9 mouse cellular contexts compared by ENCODE assay signal in genomic region chr17:25835816-25836215, GRCm38 (mm10). TPM values are rescaled to one million over a fixed set of nuclear protein-coding genes. Genes with fewer than 3 reads are reported as not detected.
DNase-seq lines count a peak whose midpoint lies in the region; ATAC-seq and TF ChIP-seq lines count a peak whose summit lies in the region.
"Had no signal": no experiment of that assay in that cellular context is flagged by ENCODE, and none has a peak within 500 bp of the region (broad histone marks: within the 10 kb centered on the region; RNA-seq: fewer than 3 reads in every experiment).

No protein-coding gene starts in this region.

- no peak for DNase-seq in heart, embryonic 10.5 days (ENCODE audit: low spot score)
- no peak for DNase-seq in heart, postnatal 25 days (ENCODE audit: low spot score)
- no peak for DNase-seq in G1E (ENCODE audit: low spot score)
- DNase-seq in thymus, postnatal 14 days = no peak
- no peak for DNase-seq in gastrocnemius, postnatal 36 days
- DNase-seq in right cerebral cortex, postnatal 4 days = no peak

- no peak for ATAC-seq in G1E (ENCODE audit: extremely low read depth, insufficient number of reproducible peaks, low FRiP score, poor library complexity, severe bottlenecking)
- ATAC-seq in forebrain, embryonic 13.5 days = no peak
- no peak for ATAC-seq in limb, embryonic 13.5 days (ENCODE audit: low FRiP score, low read depth)

- no peaks in the 10 kb centered on the region for H3K9me3 ChIP-seq in heart, embryonic 10.5 days
- no peaks in the 10 kb centered on the region for H3K9me3 ChIP-seq in G1E (replicated peaks)
- no peaks in the 10 kb centered on the region for H3K9me3 ChIP-seq in forebrain, embryonic 13.5 days (replicated peaks)
- no peaks in the 10 kb centered on the region for H3K9me3 ChIP-seq in limb, embryonic 13.5 days
- H3K9me3 ChIP-seq: liver, embryonic 15.5 days had no signal

- TF ChIP-seq CTCF in G1E (IDR thresholded peaks at IDR 0.05; ENCODE audit: low read depth, low read length) = no peak

- WGBS in heart, embryonic 10.5 days = 95% methylated on average over 16 of the region's 16 CpGs
- 94% methylated on average over 16 of the region's 16 CpGs for whole genome bisulfite sequencing in forebrain, embryonic 13.5 days
- 93% methylated on average over 16 of the region's 16 CpGs for WGBS in limb, embryonic 13.5 days

- H3K4me1 ChIP-seq in heart, embryonic 10.5 days = peaks cover 77% of the 10 kb centered on the region
- H3K4me1 ChIP-seq in G1E (ENCODE audit: insufficient read depth, low read depth, low read length) = peaks cover 83% of the 10 kb centered on the region
- peaks cover 63% of the 10 kb centered on the region for H3K4me1 ChIP-seq in forebrain, embryonic 13.5 days
- H3K4me1 ChIP-seq in limb, embryonic 13.5 days = peaks cover 57% of the 10 kb centered on the region

- peaks cover 59% of the 10 kb centered on the region for H3K36me3 ChIP-seq in heart, embryonic 10.5 days
- H3K36me3 ChIP-seq in G1E (replicated peaks) = peaks cover 84% of the 10 kb centered on the region
- peaks cover 50% of the 10 kb centered on the region for H3K36me3 ChIP-seq in forebrain, embryonic 13.5 days (ENCODE audit: poor library complexity, severe bottlenecking)
- peaks cover 55% of the 10 kb centered on the region for H3K36me3 ChIP-seq in limb, embryonic 13.5 days

- H3K27me3 ChIP-seq in heart, embryonic 10.5 days (ENCODE audit: insufficient read depth, poor library complexity, severe bottlenecking) = no peaks in the 10 kb centered on the region
- H3K27me3 ChIP-seq in G1E (ENCODE audit: insufficient read depth, low read length) = no peaks in the 10 kb centered on the region
- H3K27me3 ChIP-seq in forebrain, embryonic 13.5 days = no peaks in the 10 kb centered on the region
- no peaks in the 10 kb centered on the region for H3K27me3 ChIP-seq in limb, embryonic 13.5 days
- H3K27me3 ChIP-seq: liver, embryonic 15.5 days had no signal

- H3K27ac ChIP-seq in heart, embryonic 10.5 days = peak overlapping the region; percentile 84
- peak overlapping the region; percentile 82; the same call in 1 of the 2 replicates for H3K27ac ChIP-seq in forebrain, embryonic 13.5 days
- no peak overlapping the region for H3K27ac ChIP-seq in limb, embryonic 13.5 days
- H3K27ac ChIP-seq: liver, embryonic 15.5 days had no signal

- peak overlapping the region; percentile 57 for H3K4me3 ChIP-seq in heart, embryonic 10.5 days
- peak overlapping the region; percentile 81; the same call in 1 of the 2 replicates for H3K4me3 ChIP-seq in G1E (ENCODE audit: low read depth, low read length)
- H3K4me3 ChIP-seq in forebrain, embryonic 13.5 days = no peak overlapping the region
- H3K4me3 ChIP-seq in limb, embryonic 13.5 days = peak overlapping the region; percentile 3; the same call in 1 of the 2 replicates

- intact Hi-C loops in heart, postnatal 25 days (cut with DNase I) = no loop called here
- intact Hi-C loops in gastrocnemius, postnatal 36 days (cut with DNase I) = no loop called here

- H3K4me2 ChIP-seq in forebrain, embryonic 13.5 days = peak overlapping the region; percentile 79
- H3K4me2 ChIP-seq in limb, embryonic 13.5 days (replicated peaks) = peak overlapping the region; percentile 98; the same call in 1 of the 2 replicates

- H3K9ac ChIP-seq in forebrain, embryonic 13.5 days = peak overlapping the region; percentile 75
- H3K9ac ChIP-seq in limb, embryonic 13.5 days = 0 out of 2 replicates have a peak overlapping the region, but pooled peaks have one; percentile 68

RNA-seq across cellular contexts. Expression of gene Rhbdl1, which starts 1.3 kb away (rescaled TPM):
- polyA plus RNA-seq in heart, embryonic 10.5 days (2016; fragmentation: Nextera tagmentation; extraction: Ambion mirVana) = 2.3 and 4.0 TPM in 2 replicates
- 1 to 10 TPM; 1.2 to 2.2 TPM for total RNA-seq in heart, postnatal 25 days (2021)
- total RNA-seq in G1E (2014; fragmentation: Nextera tagmentation) (4.8 and 5.5 TPM in 2 replicates), G1E (2017) (0.87 and 1.4 TPM in 2 replicates)
- polyA plus RNA-seq in G1E (2012) = 2.7 and 3.1 TPM in 2 replicates
- polyA plus RNA-seq in forebrain, embryonic 13.5 days (2015; fragmentation: Nextera tagmentation; extraction: Ambion mirVana) = 9.7 and 11.2 TPM in 2 replicates
- 1.4 and 1.6 TPM in 2 replicates for polyA plus RNA-seq in limb, embryonic 13.5 days (2015; fragmentation: Nextera tagmentation; extraction: Ambion mirVana)
- total RNA-seq in gastrocnemius, postnatal 36 days (2021) = 10 to 100 TPM; 23.2 to 27.7 TPM

RNA-seq across cellular contexts. Expression of gene Stub1, which starts 2.6 kb away (rescaled TPM):
- polyA plus RNA-seq in heart, embryonic 10.5 days (2016; fragmentation: Nextera tagmentation; extraction: Ambion mirVana) = 343 and 404 TPM in 2 replicates
- total RNA-seq in heart, postnatal 25 days (2021) = 100 to 1,000 TPM; 114 to 117 TPM
- 29.1 and 30.1 TPM in 2 replicates for total RNA-seq in G1E (2014; fragmentation: Nextera tagmentation)
- 90.8 and 97.3 TPM in 2 replicates for total RNA-seq in G1E (2017)
- 70.9 and 81.7 TPM in 2 replicates for polyA plus RNA-seq in G1E (2012)
- polyA plus RNA-seq in forebrain, embryonic 13.5 days (2015; fragmentation: Nextera tagmentation; extraction: Ambion mirVana) = 303 and 330 TPM in 2 replicates
- 359 and 366 TPM in 2 replicates for polyA plus RNA-seq in limb, embryonic 13.5 days (2015; fragmentation: Nextera tagmentation; extraction: Ambion mirVana)
- total RNA-seq in gastrocnemius, postnatal 36 days (2021) = 10 to 100 TPM; 85.4 to 86.0 TPM

RNA-seq across cellular contexts. Expression of gene Gm20683, which starts 5.7 kb away (rescaled TPM):
- polyA plus RNA-seq in heart, embryonic 10.5 days (2016; fragmentation: Nextera tagmentation; extraction: Ambion mirVana) = 2.1 and 3.0 TPM in 2 replicates
- total RNA-seq in heart, postnatal 25 days (2021) = 1 to 10 TPM; 2.8 to 3.6 TPM
- total RNA-seq in G1E (2014; fragmentation: Nextera tagmentation) = 1.1 and 2.9 TPM in 2 replicates
- 3.0 and 3.1 TPM in 2 replicates for total RNA-seq in G1E (2017)
- polyA plus RNA-seq in G1E (2012) = 9.7 and 12.4 TPM in 2 replicates
- polyA plus RNA-seq in forebrain, embryonic 13.5 days (2015; fragmentation: Nextera tagmentation; extraction: Ambion mirVana) = 5.9 and 7.1 TPM in 2 replicates
- polyA plus RNA-seq in limb, embryonic 13.5 days (2015; fragmentation: Nextera tagmentation; extraction: Ambion mirVana) = 1.5 and 1.9 TPM in 2 replicates
- 10 to 100 TPM; 18.6 to 19.2 TPM for total RNA-seq in gastrocnemius, postnatal 36 days (2021)

RNA-seq across cellular contexts. Expression of gene Jmjd8, which starts 7.1 kb away (rescaled TPM):
- 45.8 and 50.7 TPM in 2 replicates for polyA plus RNA-seq in heart, embryonic 10.5 days (2016; fragmentation: Nextera tagmentation; extraction: Ambion mirVana)
- total RNA-seq in heart, postnatal 25 days (2021) = 10 to 100 TPM; 35.5 to 36.6 TPM
- total RNA-seq in G1E (2014; fragmentation: Nextera tagmentation) (0.90 and 1.9 TPM in 2 replicates), G1E (2017) (1.9 and 2.0 TPM in 2 replicates)
- polyA plus RNA-seq in G1E (2012) = 0.08 and 0.11 TPM in 2 replicates
- 64.6 and 69.8 TPM in 2 replicates for polyA plus RNA-seq in forebrain, embryonic 13.5 days (2015; fragmentation: Nextera tagmentation; extraction: Ambion mirVana)
- polyA plus RNA-seq in limb, embryonic 13.5 days (2015; fragmentation: Nextera tagmentation; extraction: Ambion mirVana) = 57.9 and 60.7 TPM in 2 replicates
- total RNA-seq in gastrocnemius, postnatal 36 days (2021) = 10 to 100 TPM; 13.4 to 13.6 TPM

RNA-seq across cellular contexts. Expression of gene Rhot2, which starts 8.8 kb away (rescaled TPM):
- polyA plus RNA-seq in heart, embryonic 10.5 days (2016; fragmentation: Nextera tagmentation; extraction: Ambion mirVana) = 29.0 and 29.8 TPM in 2 replicates
- 100 to 1,000 TPM; 120 to 125 TPM for total RNA-seq in heart, postnatal 25 days (2021)
- total RNA-seq in G1E (2014; fragmentation: Nextera tagmentation) (31.2 and 41.2 TPM in 2 replicates), G1E (2017) (17.7 and 20.0 TPM in 2 replicates)
- polyA plus RNA-seq in G1E (2012) = 142 and 151 TPM in 2 replicates
- 16.2 and 17.6 TPM in 2 replicates for polyA plus RNA-seq in forebrain, embryonic 13.5 days (2015; fragmentation: Nextera tagmentation; extraction: Ambion mirVana)
- 25.7 and 26.8 TPM in 2 replicates for polyA plus RNA-seq in limb, embryonic 13.5 days (2015; fragmentation: Nextera tagmentation; extraction: Ambion mirVana)
- 10 to 100 TPM; 63.4 to 68.4 TPM for total RNA-seq in gastrocnemius, postnatal 36 days (2021)
